Mouse (Mus musculus): ENCODE measurements around the gene Olfr615. TPM values are rescaled to one million over a fixed set of nuclear protein-coding genes. Genes with fewer than 3 reads are reported as not detected.

Olfr615 gene
- polyA plus RNA-seq (2017; shearing (Covaris generic)): under 1 TPM in 1 of 2 experiments, not detected in 1; 0.28 TPM

DNA sequence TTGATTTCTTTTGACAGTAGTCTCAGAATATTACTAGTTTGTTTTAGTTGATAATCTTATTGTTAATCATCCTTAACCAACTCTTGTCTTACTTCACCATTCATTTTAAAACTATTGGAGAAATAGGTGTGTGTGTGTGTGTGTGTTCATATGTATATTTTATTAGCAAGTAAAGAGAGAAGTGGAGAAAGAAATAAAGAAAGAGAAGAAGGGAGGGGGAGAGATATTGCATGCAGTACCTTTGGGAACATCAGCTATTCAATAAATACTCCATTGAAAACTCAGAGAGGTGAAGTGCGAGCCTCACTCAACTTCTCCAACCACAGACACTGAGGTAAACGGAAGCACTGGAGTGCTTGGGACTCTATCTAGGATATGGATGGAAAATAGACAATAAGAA, at the start of gene Olfr615:
Gene Olfr615, plus strand, starts transcription at position 301 of the 400 bp plus-strand sequence.

DNA sequence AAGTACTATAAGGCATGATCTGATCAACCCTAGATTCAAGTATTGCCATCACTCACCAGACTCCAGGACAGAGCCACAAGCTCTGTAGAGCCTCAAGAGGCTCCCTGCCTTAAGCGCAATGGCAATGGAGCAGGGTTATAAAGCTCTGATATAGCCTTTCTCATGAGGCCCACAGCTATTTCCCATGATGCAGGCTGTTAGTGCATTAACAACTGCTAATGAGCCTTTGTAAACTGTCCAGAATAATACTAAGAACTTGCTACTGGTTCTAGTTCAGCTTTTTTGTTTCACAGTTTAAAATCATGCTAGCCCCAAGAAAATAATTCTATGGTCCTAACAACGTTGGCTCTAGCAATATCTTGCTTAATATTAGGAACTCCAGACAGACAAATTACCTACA, 43.9 kb upstream of the Olfr615 start, which contains the start of gene Olfr610:
Gene Olfr610, minus strand, starts transcription at position 101 of the 400 bp plus-strand sequence.

DNA sequence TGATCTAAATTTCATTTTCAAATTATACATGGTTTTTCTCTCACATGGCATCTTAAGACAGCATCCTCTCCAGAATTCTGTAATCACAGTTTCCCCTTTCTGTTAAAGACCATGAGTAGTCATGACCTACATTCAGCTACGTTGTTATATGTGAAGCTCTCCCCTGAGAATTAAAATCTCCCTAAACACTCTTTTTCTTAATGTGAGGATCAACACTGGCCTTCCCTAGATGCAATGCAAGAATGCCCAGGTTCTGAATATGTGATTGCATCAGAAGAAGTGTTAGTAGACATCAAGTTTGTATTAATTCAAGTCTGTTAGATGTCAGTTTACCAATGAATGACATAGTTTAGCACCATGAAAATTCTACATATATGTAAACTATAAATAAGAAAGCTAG, 35.1 kb upstream of the Olfr615 start, which contains the start of gene Olfr611:
Gene Olfr611, minus strand, starts transcription at position 101 of the 400 bp plus-strand sequence.

DNA sequence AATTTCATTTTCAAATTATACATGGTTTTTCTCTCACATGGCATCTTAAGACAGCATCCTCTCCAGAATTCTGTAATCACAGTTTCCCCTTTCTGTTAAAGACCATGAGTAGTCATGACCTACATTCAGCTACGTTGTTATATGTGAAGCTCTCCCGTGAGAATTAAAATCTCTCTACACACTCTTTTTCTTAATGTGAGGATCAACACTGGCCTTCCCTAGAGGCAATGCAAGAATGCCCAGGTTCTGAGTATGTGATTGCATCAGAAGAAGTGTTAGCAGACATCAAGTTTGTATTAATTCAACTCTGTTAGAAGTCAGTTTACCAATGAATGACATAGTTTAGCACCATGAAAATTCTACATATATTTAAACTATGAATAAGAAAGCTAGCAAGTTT, 13.3 kb upstream of the Olfr615 start, which contains the start of gene Olfr612:
Gene Olfr612, minus strand, starts transcription at position 101 of the 400 bp plus-strand sequence.

DNA sequence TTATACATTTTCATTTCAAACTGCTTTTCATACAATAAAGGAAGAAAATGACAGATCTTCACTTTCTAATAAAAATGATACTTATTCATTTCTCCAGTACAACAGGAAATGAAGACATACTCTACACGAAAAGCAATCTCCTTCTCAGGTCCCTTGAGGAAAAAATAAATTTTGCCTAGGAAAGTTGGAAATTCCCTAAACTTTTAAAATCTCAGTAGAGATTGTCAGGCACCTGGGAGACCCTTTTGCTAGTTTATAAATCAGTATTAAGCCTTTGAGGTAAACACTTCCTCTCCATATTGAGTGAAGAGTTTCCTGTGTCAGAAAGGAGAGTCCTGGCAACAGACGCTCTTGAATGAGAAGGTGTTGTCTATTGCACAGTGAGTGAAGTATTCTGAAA, 8.1 kb upstream of the Olfr615 start, which contains the start of gene Olfr613:
Gene Olfr613, plus strand, starts transcription at position 301 of the 400 bp plus-strand sequence.

DNA sequence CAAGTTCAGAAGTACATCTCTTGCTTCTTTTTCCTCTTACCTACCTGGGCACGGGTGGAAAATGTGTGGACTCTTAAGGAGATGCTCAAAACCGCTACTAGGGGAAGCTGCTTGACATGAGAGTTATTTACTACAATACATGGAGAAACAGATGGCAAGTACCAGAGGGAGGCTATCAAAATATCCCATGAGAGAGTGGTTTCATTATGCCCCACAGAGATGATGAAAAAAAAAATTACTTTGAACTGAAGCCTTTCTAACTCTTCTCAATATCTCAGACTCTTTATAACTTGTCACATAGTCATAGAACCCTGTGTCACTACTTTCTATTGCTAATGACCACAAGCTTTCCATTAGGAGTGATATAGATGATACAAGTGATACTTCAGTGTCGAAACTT, 13.2 kb downstream of the Olfr615 start, which contains the start of gene Olfr616:
Gene Olfr616, minus strand, starts transcription at position 101 of the 400 bp plus-strand sequence.

DNA sequence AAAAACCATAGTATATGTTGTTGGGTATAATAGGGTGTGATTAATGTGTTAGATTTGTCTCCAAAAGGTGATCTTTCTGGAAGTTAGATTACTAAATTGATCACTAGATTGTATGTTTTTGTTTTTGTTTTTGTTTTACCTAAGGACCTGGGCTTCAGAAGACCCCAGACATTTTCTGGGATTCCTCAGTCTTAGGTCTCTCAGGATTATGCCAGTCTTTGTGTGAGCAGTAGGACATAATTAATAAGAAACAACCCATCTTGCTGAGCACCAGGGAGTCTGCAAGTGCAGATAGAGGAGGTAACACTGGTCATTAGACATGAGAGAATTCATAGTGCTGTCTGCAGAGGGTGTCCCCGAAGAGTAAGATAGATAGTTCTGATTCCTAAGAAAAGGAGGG, 16.9 kb downstream of the Olfr615 start, which contains the start of gene Olfr617:
Gene Olfr617, plus strand, starts transcription at position 301 of the 400 bp plus-strand sequence.

DNA sequence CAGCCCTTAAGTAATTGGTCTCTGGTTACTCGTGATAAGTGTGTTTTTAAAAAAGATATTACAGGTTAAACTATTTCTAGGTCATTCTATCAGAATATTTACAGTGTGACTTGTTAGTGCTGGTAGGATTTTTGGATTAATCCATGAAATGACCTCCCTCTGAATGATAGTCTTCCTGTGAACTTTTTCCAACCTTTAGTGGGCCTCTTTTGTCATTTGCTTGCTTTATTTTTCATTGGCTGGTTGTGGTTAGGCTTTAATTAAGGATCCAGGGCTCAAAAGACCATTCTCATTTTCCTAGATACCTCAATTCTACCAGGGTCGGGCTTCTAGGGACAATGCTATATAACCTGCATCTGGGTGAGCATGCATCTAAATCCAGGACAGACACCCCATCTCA, 33.9 kb downstream of the Olfr615 start, which contains the start of gene Olfr618:
Gene Olfr618, plus strand, starts transcription at position 301 of the 400 bp plus-strand sequence.

DNA sequence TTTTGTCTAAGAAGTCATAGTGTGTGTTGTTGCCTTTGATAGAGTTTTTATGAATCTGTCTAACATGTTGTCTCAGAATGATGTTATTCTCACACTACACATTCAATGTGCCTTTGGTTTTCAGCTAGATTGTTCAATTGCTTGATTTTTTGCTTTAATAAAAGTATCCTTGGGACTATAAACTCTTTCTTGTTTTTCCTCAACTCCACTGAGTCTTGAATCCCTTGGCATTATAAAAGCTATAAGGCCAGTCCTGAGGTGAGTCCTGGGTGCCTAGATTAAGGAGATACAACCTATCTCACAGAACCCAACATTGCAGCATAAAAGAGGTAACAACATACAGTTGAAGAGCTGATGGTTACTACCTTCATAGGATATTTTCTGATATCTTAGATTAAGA, 44.4 kb downstream of the Olfr615 start, which contains the start of gene Olfr619:
Gene Olfr619, plus strand, starts transcription at position 301 of the 400 bp plus-strand sequence.

DNA sequence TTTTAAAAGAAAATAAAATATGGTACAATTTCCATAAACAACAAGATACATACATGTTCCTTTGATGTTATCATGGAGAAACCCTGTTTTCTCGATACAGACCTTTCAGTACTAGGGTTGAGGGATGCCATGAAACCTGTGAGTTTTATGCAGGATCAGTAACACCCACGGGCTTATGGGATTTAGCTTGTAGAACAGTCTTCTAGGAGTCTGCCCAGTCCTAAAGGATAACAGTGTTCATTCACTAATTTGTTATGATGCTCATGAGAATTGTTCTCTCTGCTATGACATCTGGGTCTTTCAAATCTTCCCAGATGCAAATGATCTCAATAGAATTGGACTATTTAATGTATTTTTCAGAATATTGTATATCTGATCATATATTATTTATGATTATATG, 56.6 kb downstream of the Olfr615 start, which contains the start of gene Olfr620:
Gene Olfr620, minus strand, starts transcription at position 101 of the 400 bp plus-strand sequence.

Other genes starting within 250 kb of the Olfr615 start
- under 1 TPM in 1 of 2 experiments, not detected in 1; 0.55 TPM for gene Olfr597, start 239.8 kb upstream of the Olfr615 start, polyA plus RNA-seq (2017; shearing (Covaris generic))
- gene Olfr598, start 232.5 kb upstream of the Olfr615 start, polyA plus RNA-seq (2017; shearing (Covaris generic)): not detected
- not detected for gene Olfr599, start 220.2 kb upstream of the Olfr615 start, polyA plus RNA-seq (2017; shearing (Covaris generic))
- gene Olfr600, start 206.4 kb upstream of the Olfr615 start, polyA plus RNA-seq (2017; shearing (Covaris generic)): not detected
- not detected for gene Olfr601, start 193.4 kb upstream of the Olfr615 start, polyA plus RNA-seq (2017; shearing (Covaris generic))
- gene Olfr603, start 169.9 kb upstream of the Olfr615 start, polyA plus RNA-seq (2017; shearing (Covaris generic)): not detected
- under 1 TPM in 1 of 2 experiments, not detected in 1; 0.25 TPM for gene Usp17lc, start 141.0 kb upstream of the Olfr615 start, polyA plus RNA-seq (2017; shearing (Covaris generic))
- gene Olfr605, start 110.6 kb upstream of the Olfr615 start, polyA plus RNA-seq (2017; shearing (Covaris generic)): not detected
- gene Olfr606, start 107.0 kb upstream of the Olfr615 start, polyA plus RNA-seq (2017; shearing (Covaris generic)): under 1 TPM in 1 of 2 experiments, not detected in 1; 0.07 TPM
- under 1 TPM in 1 of 2 experiments, not detected in 1; 0.05 TPM for gene Olfr607, start 91.9 kb upstream of the Olfr615 start, polyA plus RNA-seq (2017; shearing (Covaris generic))
- gene Olfr608, start 86.2 kb upstream of the Olfr615 start, polyA plus RNA-seq (2017; shearing (Covaris generic)): not detected
- gene Olfr609, start 58.0 kb upstream of the Olfr615 start, polyA plus RNA-seq (2017; shearing (Covaris generic)): under 1 TPM in 1 of 2 experiments, not detected in 1; 0.17 TPM
- not detected for gene Olfr610, start 44.0 kb upstream of the Olfr615 start, polyA plus RNA-seq (2017; shearing (Covaris generic))
- gene Olfr611, start 35.2 kb upstream of the Olfr615 start, polyA plus RNA-seq (2017; shearing (Covaris generic)): not detected
- not detected for gene Olfr612, start 13.4 kb upstream of the Olfr615 start, polyA plus RNA-seq (2017; shearing (Covaris generic))
- not detected for gene Olfr613, start 8.0 kb upstream of the Olfr615 start, polyA plus RNA-seq (2017; shearing (Covaris generic))
- under 1 TPM in 1 of 2 experiments, not detected in 1; 0.11 TPM for gene Olfr616, start 13.1 kb downstream of the Olfr615 start, polyA plus RNA-seq (2017; shearing (Covaris generic))
- not detected for gene Olfr617, start 17.0 kb downstream of the Olfr615 start, polyA plus RNA-seq (2017; shearing (Covaris generic))
- gene Olfr618, start 34.0 kb downstream of the Olfr615 start, polyA plus RNA-seq (2017; shearing (Covaris generic)): not detected
- gene Olfr619, start 44.5 kb downstream of the Olfr615 start, polyA plus RNA-seq (2017; shearing (Covaris generic)): not detected
- under 1 TPM; 0.06 to 0.15 TPM for gene Olfr620, start 56.5 kb downstream of the Olfr615 start, polyA plus RNA-seq (2017; shearing (Covaris generic))
- gene Olfr622, start 86.6 kb downstream of the Olfr615 start, polyA plus RNA-seq (2017; shearing (Covaris generic)): not detected
- gene Olfr623, start 107.6 kb downstream of the Olfr615 start, polyA plus RNA-seq (2017; shearing (Covaris generic)): under 1 TPM in 1 of 2 experiments, not detected in 1; 0.16 TPM
- gene Olfr624, start 115.1 kb downstream of the Olfr615 start, polyA plus RNA-seq (2017; shearing (Covaris generic)): under 1 TPM in 1 of 2 experiments, not detected in 1; 0.06 TPM
- gene Olfr625-ps1, start 126.6 kb downstream of the Olfr615 start, polyA plus RNA-seq (2017; shearing (Covaris generic)): not detected
- gene Olfr243, start 158.6 kb downstream of the Olfr615 start, polyA plus RNA-seq (2017; shearing (Covaris generic)): under 1 TPM in 1 of 2 experiments, not detected in 1; 0.41 TPM
- not detected for gene Olfr628, start 174.3 kb downstream of the Olfr615 start, polyA plus RNA-seq (2017; shearing (Covaris generic))
- not detected for gene Olfr629, start 188.9 kb downstream of the Olfr615 start, polyA plus RNA-seq (2017; shearing (Covaris generic))
- gene Olfr630, start 201.3 kb downstream of the Olfr615 start, polyA plus RNA-seq (2017; shearing (Covaris generic)): not detected
- not detected for gene Olfr69, start 215.5 kb downstream of the Olfr615 start, polyA plus RNA-seq (2017; shearing (Covaris generic))
- gene Olfr68, start 223.6 kb downstream of the Olfr615 start, polyA plus RNA-seq (2017; shearing (Covaris generic)): not detected
- gene Olfr67, start 235.7 kb downstream of the Olfr615 start, polyA plus RNA-seq (2017; shearing (Covaris generic)): not detected